Mouse (Mus musculus): Measurements from ENCODE around the gene Gm17416. TPM values are rescaled to one million over a fixed set of nuclear protein-coding genes. Genes with fewer than 3 reads are reported as not detected.

Gene Gm17416
- polyA plus RNA-seq, 1 experiment from 2014 or later = not detected

DNA sequence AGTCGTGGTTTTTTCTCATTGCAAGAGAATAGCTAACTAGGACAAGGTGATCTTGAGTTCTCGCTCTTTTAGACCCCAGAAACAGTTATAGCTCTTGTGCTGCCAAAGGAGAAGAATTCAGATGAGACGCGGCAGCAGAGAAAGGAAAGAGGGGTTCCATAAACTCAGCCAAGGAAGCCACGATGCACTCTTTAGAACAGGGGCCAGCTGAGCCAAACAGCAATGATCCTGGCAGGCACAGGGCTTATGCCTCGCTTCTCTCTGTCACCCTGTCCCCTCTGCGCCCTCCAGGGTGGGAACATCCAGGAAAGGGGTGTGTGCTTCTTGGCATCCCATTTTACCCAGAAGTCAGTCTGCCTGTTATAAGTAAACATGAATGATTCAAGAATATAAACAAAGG lies 30.2 kb downstream of the Gm17416 start, which contains the start of gene Defb45:
Defb45 (minus strand) TSS at position 101 of the 400 bp plus-strand sequence.
- DNase-seq (ENCODE audit: low spot score) = no peak
- no peak within 1 kb of the TSS for H3K9ac ChIP-seq (ENCODE audit: low read length)
- 70% methylated on average over 7 of the region's 7 CpGs for WGBS

DNA sequence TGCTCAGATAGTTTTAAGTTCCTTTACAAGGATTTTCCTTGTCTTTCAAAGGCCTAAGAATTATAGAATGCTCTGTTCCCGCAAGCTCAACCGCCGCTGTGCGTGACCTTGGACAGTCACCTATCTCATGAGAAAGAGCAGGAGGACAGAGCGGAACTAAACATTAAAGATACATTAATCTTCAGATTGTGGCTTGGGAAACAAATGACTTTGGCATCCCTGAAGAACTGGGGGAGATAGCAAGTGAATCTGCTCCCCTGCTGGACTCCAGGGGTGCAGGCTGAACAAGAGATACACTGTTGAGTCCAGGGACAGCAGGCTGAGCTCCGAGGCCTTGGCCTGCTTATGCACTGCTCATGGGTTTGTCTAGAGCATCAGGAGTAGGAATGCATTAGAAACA lies 30.9 kb downstream of the Gm17416 start:
- ATAC-seq (no peak), DNase-seq (ENCODE audit: low spot score) (no peak)
- Histone ChIP-seq H3K9ac (ENCODE audit: low read length) (no peak overlapping the region), H3K4me3 (ENCODE audit: low read depth, low read length) (no peak overlapping the region), H3K27me3 (replicated peaks; ENCODE audit: control insufficient read depth, insufficient read depth, low read length) (no peaks in the 10 kb centered on the region), H3K36me3 (ENCODE audit: control insufficient read depth, insufficient read depth, low read length) (no peaks in the 10 kb centered on the region), H3K4me1 (ENCODE audit: control insufficient read depth, insufficient read depth, low read length) (no peaks in the 10 kb centered on the region), H3K9me3 (replicated peaks; ENCODE audit: control insufficient read depth, low read length) (no peaks in the 10 kb centered on the region), H3K27ac (ENCODE audit: low read depth, low read length) (no peak overlapping the region), H3K4me2 (ENCODE audit: low read length) (no peak overlapping the region)
- WGBS = 90% methylated on average over 6 of the region's 6 CpGs

More for the DNA sequence above, 30.2 kb downstream of the Gm17416 start, which contains the start of gene Defb45:
- Histone ChIP-seq H3K4me1 (ENCODE audit: control insufficient read depth, insufficient read depth, low read length) (no peaks in the 10 kb centered on the region), H3K36me3 (ENCODE audit: control insufficient read depth, insufficient read depth, low read length) (no peaks in the 10 kb centered on the region), H3K27me3 (replicated peaks; ENCODE audit: control insufficient read depth, insufficient read depth, low read length) (no peaks in the 10 kb centered on the region), H3K27ac (ENCODE audit: low read depth, low read length) (no peak within 1 kb of the TSS), H3K4me2 (ENCODE audit: low read length) (no peak within 1 kb of the TSS), H3K4me3 (ENCODE audit: low read depth, low read length) (no peak within 1 kb of the TSS), H3K9me3 (replicated peaks; ENCODE audit: control insufficient read depth, low read length) (no peaks in the 10 kb centered on the region)
- ATAC-seq = no peak

DNA sequence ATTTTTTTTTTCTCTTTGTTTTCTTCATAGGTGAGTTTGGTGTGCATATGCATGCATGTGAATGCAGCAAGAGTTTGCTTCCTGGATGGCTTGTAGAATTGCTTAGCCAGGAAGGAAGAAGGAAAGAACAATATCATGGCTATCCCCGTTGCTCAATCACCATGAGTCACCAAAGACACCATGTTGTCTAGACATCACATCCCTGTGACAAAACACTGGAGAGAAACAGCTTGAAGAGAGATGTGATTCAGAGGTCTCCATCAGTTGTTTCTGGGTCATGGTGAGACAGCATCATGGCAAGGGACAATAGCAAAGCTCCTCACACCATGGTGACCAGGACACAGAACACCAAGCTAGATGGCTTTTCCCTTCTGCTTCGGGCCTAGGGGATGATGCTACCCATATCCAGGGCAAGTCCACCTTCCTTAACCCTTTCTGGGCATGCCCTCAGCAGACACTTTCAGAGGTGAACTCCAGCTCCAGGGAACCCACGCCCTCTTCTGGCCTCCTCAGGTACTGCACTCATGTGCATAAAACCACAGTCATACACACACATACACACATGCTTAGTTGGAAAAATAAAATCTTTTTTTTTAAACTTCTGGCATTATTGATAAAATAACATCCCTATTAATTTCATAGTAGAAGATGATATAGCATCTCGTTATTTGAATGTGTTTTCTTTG lies 32.3 kb downstream of the Gm17416 start:
- no peak for DNase-seq (ENCODE audit: low spot score)
- Histone ChIP-seq H3K9ac (ENCODE audit: low read length) (no peak overlapping the region), H3K27ac (ENCODE audit: low read depth, low read length) (no peak overlapping the region), H3K36me3 (ENCODE audit: control insufficient read depth, insufficient read depth, low read length) (no peaks in the 10 kb centered on the region), H3K4me1 (ENCODE audit: control insufficient read depth, insufficient read depth, low read length) (no peaks in the 10 kb centered on the region), H3K4me3 (ENCODE audit: low read depth, low read length) (no peak overlapping the region), H3K27me3 (replicated peaks; ENCODE audit: control insufficient read depth, insufficient read depth, low read length) (no peaks in the 10 kb centered on the region), H3K4me2 (ENCODE audit: low read length) (no peak overlapping the region), H3K9me3 (replicated peaks; ENCODE audit: control insufficient read depth, low read length) (no peaks in the 10 kb centered on the region)
- WGBS = 74% methylated on average over 4 of the region's 4 CpGs
- no peak for ATAC-seq

DNA sequence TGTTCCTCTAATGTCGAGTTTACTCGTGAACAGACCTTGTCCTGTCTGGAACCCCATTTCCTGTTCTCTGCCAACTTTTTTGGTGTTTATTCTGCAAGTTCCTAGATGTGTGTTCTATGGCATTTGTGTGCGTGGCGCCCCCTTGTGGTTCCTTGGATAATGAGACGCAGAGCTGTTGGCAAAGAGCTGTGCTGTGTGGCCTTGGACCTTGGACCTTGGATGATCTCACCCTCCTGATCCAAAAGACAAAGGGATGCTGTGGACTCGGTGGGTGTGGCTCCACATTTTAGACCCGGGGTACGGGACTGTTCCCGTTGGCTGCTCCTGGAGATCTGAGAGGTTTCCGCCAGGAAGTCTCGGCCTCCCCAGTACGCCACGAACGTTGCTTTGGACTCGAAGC lies 34.9 kb downstream of the Gm17416 start, which contains the start of gene Defb36:
Defb36 (plus strand) TSS at position 271 of the 400 bp plus-strand sequence.
- 86% methylated on average over 15 of the region's 15 CpGs for WGBS

DNA sequence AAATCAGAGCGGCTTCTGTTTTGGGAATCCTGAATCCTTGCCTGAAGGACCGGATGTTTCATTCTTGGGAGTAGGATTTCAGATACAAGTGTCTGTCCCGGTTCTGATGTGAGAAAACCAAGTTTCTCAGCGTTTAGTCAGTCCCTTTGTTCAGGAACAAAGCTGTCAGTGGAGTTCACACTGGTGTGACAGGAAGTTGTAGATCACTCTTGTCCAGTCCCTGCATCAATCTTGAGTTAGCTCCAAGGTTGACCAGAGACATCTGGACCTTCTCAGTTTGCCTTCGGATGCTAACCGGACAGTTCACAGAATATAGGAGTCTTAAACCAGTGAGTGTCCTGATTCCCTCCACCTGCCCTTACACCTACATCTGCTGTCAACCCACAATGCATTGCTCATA lies 38.6 kb downstream of the Gm17416 start:
- Histone ChIP-seq H3K27me3 (replicated peaks; ENCODE audit: control insufficient read depth, insufficient read depth, low read length) (no peaks in the 10 kb centered on the region), H3K36me3 (ENCODE audit: control insufficient read depth, insufficient read depth, low read length) (no peaks in the 10 kb centered on the region), H3K9me3 (replicated peaks; ENCODE audit: control insufficient read depth, low read length) (no peaks in the 10 kb centered on the region), H3K27ac (ENCODE audit: low read depth, low read length) (no peak overlapping the region), H3K9ac (ENCODE audit: low read length) (no peak overlapping the region), H3K4me2 (ENCODE audit: low read length) (no peak overlapping the region), H3K4me1 (ENCODE audit: control insufficient read depth, insufficient read depth, low read length) (no peaks in the 10 kb centered on the region), H3K4me3 (ENCODE audit: low read depth, low read length) (no peak overlapping the region)
- DNase-seq (ENCODE audit: low spot score) (no peak), ATAC-seq (no peak)
- 86% methylated on average over 6 of the region's 6 CpGs for WGBS

More for the DNA sequence above, 34.9 kb downstream of the Gm17416 start, which contains the start of gene Defb36:
- Histone ChIP-seq H3K4me2 (ENCODE audit: low read length) (no peak within 1 kb of the TSS), H3K27ac (ENCODE audit: low read depth, low read length) (no peak within 1 kb of the TSS), H3K4me1 (ENCODE audit: control insufficient read depth, insufficient read depth, low read length) (no peaks in the 10 kb centered on the region), H3K36me3 (ENCODE audit: control insufficient read depth, insufficient read depth, low read length) (no peaks in the 10 kb centered on the region), H3K9me3 (replicated peaks; ENCODE audit: control insufficient read depth, low read length) (no peaks in the 10 kb centered on the region), H3K9ac (ENCODE audit: low read length) (no peak within 1 kb of the TSS), H3K4me3 (ENCODE audit: low read depth, low read length) (no peak within 1 kb of the TSS), H3K27me3 (replicated peaks; ENCODE audit: control insufficient read depth, insufficient read depth, low read length) (no peaks in the 10 kb centered on the region)
- no peak for ATAC-seq
- DNase-seq (ENCODE audit: low spot score) = no peak

- H3K36me3 ChIP-seq (ENCODE audit: control insufficient read depth, insufficient read depth, low read length) = no peaks in the 10 kb centered on the region
- no peak overlapping the region for H3K4me2 ChIP-seq (ENCODE audit: low read length)
- H3K9ac ChIP-seq (ENCODE audit: low read length) = no peak overlapping the region
- H3K4me3 ChIP-seq (ENCODE audit: low read depth, low read length) = no peak overlapping the region
- DNase-seq (ENCODE audit: low spot score) (no peak), ATAC-seq (no peak)
- no peaks in the 10 kb centered on the region for H3K27me3 ChIP-seq (replicated peaks; ENCODE audit: control insufficient read depth, insufficient read depth, low read length)
- no peaks in the 10 kb centered on the region for H3K4me1 ChIP-seq (ENCODE audit: control insufficient read depth, insufficient read depth, low read length)
- 89% methylated on average over 1 of the region's 1 CpGs for WGBS
- no peaks in the 10 kb centered on the region for H3K9me3 ChIP-seq (replicated peaks; ENCODE audit: control insufficient read depth, low read length)
- H3K27ac ChIP-seq (ENCODE audit: low read depth, low read length) = no peak overlapping the region
Observed at GRCm38 (mm10) chr2:152608719-152609118, 39.6 kb downstream of the Gm17416 start.

- DNase-seq (ENCODE audit: low spot score) = peak; percentile 22
- 33% methylated on average over 8 of the region's 8 CpGs for WGBS
Observed at GRCm38 (mm10) chr2:152612193-152612592, 43.1 kb downstream of the Gm17416 start.

GRCm38 (mm10) chr2:152615563-152615962 lies 46.4 kb downstream of the Gm17416 start:
- peak; percentile 67 for ATAC-seq
- no peaks in the 10 kb centered on the region for H3K9me3 ChIP-seq (replicated peaks; ENCODE audit: control insufficient read depth, low read length)
- H3K4me3 ChIP-seq (ENCODE audit: low read depth, low read length) = no peak overlapping the region
- H3K4me2 ChIP-seq (ENCODE audit: low read length) = no peak overlapping the region
- H3K9ac ChIP-seq (ENCODE audit: low read length) = no peak overlapping the region
- H3K4me1 ChIP-seq (ENCODE audit: control insufficient read depth, insufficient read depth, low read length) = no peaks in the 10 kb centered on the region
- DNase-seq (ENCODE audit: low spot score) = peak; percentile 89
- 11% methylated on average over 7 of the region's 7 CpGs for WGBS
- no peak overlapping the region for H3K27ac ChIP-seq (ENCODE audit: low read depth, low read length)
- no peaks in the 10 kb centered on the region for H3K27me3 ChIP-seq (replicated peaks; ENCODE audit: control insufficient read depth, insufficient read depth, low read length)
- H3K36me3 ChIP-seq (ENCODE audit: control insufficient read depth, insufficient read depth, low read length) = no peaks in the 10 kb centered on the region

More at GRCm38 (mm10) chr2:152612193-152612592, 43.1 kb downstream of the Gm17416 start:
- Histone ChIP-seq H3K4me3 (ENCODE audit: low read depth, low read length) (no peak overlapping the region), H3K4me2 (ENCODE audit: low read length) (no peak overlapping the region), H3K9ac (ENCODE audit: low read length) (no peak overlapping the region), H3K4me1 (ENCODE audit: control insufficient read depth, insufficient read depth, low read length) (no peaks in the 10 kb centered on the region), H3K27me3 (replicated peaks; ENCODE audit: control insufficient read depth, insufficient read depth, low read length) (no peaks in the 10 kb centered on the region), H3K36me3 (ENCODE audit: control insufficient read depth, insufficient read depth, low read length) (no peaks in the 10 kb centered on the region), H3K27ac (ENCODE audit: low read depth, low read length) (no peak overlapping the region), H3K9me3 (replicated peaks; ENCODE audit: control insufficient read depth, low read length) (no peaks in the 10 kb centered on the region)
- ATAC-seq = peak; percentile 54

DNA sequence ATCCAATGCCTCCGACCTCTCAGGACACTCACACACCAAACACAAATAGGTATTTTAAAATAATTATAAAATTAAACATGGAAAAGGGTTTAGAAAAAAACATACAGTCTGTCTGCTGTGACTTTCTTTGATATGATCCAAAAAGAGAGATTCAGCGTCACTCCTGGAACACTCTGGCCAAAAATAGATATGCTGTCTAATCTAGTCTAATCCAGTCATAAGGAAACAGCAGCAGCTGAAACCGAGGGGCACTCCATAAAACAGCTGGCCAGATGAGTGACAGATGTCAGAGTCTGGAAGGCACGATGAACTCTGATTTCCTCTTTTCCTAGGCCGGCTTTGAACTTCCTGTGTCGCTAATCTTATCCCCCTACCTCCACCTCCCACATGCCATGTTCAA lies 47.3 kb downstream of the Gm17416 start:
- H3K36me3 ChIP-seq (ENCODE audit: control insufficient read depth, insufficient read depth, low read length) = no peaks in the 10 kb centered on the region
- no peaks in the 10 kb centered on the region for H3K9me3 ChIP-seq (replicated peaks; ENCODE audit: control insufficient read depth, low read length)
- 88% methylated on average over 6 of the region's 6 CpGs for WGBS
- no peak overlapping the region for H3K4me2 ChIP-seq (ENCODE audit: low read length)
- ATAC-seq (no peak), DNase-seq (ENCODE audit: low spot score) (no peak)
- no peaks in the 10 kb centered on the region for H3K4me1 ChIP-seq (ENCODE audit: control insufficient read depth, insufficient read depth, low read length)
- no peak overlapping the region for H3K4me3 ChIP-seq (ENCODE audit: low read depth, low read length)
- no peaks in the 10 kb centered on the region for H3K27me3 ChIP-seq (replicated peaks; ENCODE audit: control insufficient read depth, insufficient read depth, low read length)
- H3K27ac ChIP-seq (ENCODE audit: low read depth, low read length) = no peak overlapping the region
- no peak overlapping the region for H3K9ac ChIP-seq (ENCODE audit: low read length)

Data from forebrain, embryonic 14.5 days (tissue).